Mouse (Mus musculus) midbrain, embryonic 11.5 days (tissue): ENCODE results near the gene Ttc39a. TPM values are rescaled to one million over a fixed set of nuclear protein-coding genes. Genes with fewer than 3 reads are reported as not detected.

ENCODE experiments used
- ATAC-seq: fragments of 200-750 bp; cut with Nextera tagmentation; 2 replicates; pipeline ENCODE4 v1.8.0; 2017; ENCODE audit warnings: moderate TSS enrichment, moderate library complexity; ENCODE audit not compliant: low FRiP score
- DNase-seq: peaks from one replicate; pipeline ENCODE4 v3.0.0; 2015; ENCODE audit warnings: low spot score; ENCODE audit errors: missing footprints
- H3K27ac ChIP-seq: fragments of 300-500 bp; sonication (generic); 2 replicates; pipeline ENCODE4 v1.5.1; 2014; ENCODE audit warnings: low read depth, low read length
- H3K27me3 ChIP-seq: fragments of 300-500 bp; sonication (generic); 2 replicates; pipeline ENCODE4 v1.6.1; 2014; ENCODE audit warnings: mild to moderate bottlenecking, low read length, moderate library complexity, mixed read lengths; ENCODE audit not compliant: control insufficient read depth, insufficient read depth
- H3K36me3 ChIP-seq: fragments of 300-500 bp; sonication (generic); 2 replicates; pipeline ENCODE4 v1.6.1; 2014; ENCODE audit warnings: mild to moderate bottlenecking, low read length, moderate library complexity, mixed read lengths; ENCODE audit not compliant: control insufficient read depth, insufficient read depth
- H3K4me1 ChIP-seq: fragments of 300-500 bp; sonication (generic); 2 replicates; pipeline ENCODE4 v1.6.1; 2014; ENCODE audit warnings: low read length; ENCODE audit not compliant: control insufficient read depth, insufficient read depth
- H3K4me2 ChIP-seq: fragments of 300-500 bp; sonication (generic); 2 replicates; pipeline ENCODE4 v1.6.1; 2014; ENCODE audit warnings: mild to moderate bottlenecking, moderate library complexity
- H3K4me3 ChIP-seq: fragments of 300-500 bp; sonication (generic); 2 replicates; pipeline ENCODE4 v1.5.1; 2014; ENCODE audit warnings: low read depth, low read length
- H3K9ac ChIP-seq: fragments of 300-500 bp; sonication (generic); 2 replicates; pipeline ENCODE4 v1.6.1; 2014; ENCODE audit warnings: low read length
- H3K9me3 ChIP-seq: fragments of 300-500 bp; sonication (generic); 2 replicates; pipeline ENCODE4 v1.6.1; 2016; ENCODE audit warnings: low read length; ENCODE audit not compliant: control insufficient read depth
- WGBS: fragments of 180-500 bp; shearing (Covaris S2); extraction: QIAGEN DNeasy Blood & Tissue Kit; methylation state at CpG from one replicate; pipeline ENCODE4 v1.1.7; 2014; 5-methylcytosine and 5-hydroxymethylcytosine counted together
- polyA plus RNA-seq: library from polyadenylated mRNA; unstranded; fragments of >200 nt; fragmentation: Nextera tagmentation; extraction: Ambion mirVana; gene quantifications from 2 replicates; pipeline ENCODE4 v1.2.1, GENCODE M21; 2014

Ttc39a gene
- 2.2 TPM in 2 replicates for polyA plus RNA-seq

DNA sequence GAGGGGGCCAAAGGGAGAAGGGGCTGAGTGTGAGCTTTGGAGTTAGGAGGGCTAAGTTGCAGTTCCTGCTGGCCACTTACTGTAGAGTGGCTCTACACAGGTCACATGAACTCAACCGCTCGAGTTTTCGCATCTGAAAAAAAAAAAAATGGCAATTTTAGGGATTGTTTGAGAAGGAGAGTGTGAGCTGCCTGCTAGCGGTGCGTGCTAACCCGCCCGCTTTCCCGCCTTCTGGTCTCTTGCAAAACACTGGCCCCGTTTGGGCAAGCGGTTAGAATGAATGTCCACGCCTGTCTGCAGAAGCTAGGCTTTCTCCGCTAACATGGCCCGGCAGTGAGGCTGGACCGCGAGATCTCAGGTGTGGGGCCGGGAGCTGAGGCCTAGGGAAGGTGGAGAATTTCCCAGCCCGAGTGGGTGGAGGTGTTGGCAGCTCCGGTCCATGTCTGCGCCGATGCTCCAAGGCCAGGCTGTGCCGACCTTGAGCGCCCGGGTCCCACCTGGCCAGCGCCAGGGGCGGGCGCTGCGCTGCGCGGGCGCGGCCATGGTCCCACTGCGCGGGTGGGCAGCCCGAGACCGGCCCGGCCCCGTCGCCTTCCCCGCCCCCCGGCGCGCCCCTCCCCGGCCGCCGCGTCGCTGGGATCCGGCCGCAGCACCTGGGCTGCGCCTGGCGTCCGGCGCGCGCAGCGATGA, at the start of gene Ttc39a:
Ttc39a (plus strand) TSS at position 138 of the 690 bp plus-strand sequence.
- Histone ChIP-seq H3K36me3 (no peaks in the 10 kb centered on the region), H3K27ac (no peak within 1 kb of the TSS), H3K4me1 (peaks cover 11% of the 10 kb centered on the region), H3K4me3 (peak within 1 kb of the TSS; percentile 59), H3K27me3 (peaks cover 12% of the 10 kb centered on the region), H3K9me3 (no peaks in the 10 kb centered on the region), H3K9ac (peak within 1 kb of the TSS; percentile 70), H3K4me2 (peak within 1 kb of the TSS; percentile 99)
- ATAC-seq (peak; percentile 74), DNase-seq (peak; percentile 95)
- WGBS = under 1% methylated on average over 44 of the region's 56 CpGs

DNA sequence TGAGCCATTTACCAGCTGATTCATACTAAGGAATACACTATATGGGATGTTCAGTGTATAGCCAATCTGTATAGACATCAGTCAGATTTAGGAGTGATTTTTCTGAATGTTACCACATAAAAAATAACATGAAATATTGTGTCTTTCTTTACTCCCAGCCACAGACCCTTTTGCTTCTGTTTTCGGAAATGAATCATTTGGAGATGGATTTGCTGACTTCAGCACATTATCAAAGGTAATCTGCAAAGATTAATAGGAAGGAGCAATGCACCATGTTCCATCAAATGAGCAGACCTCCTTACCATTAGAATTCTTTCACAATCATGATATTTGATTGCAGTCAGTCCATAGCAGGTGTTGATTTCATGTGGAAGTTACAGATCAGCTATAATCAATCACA, 28.3 kb upstream of the Ttc39a start:
- no peaks in the 10 kb centered on the region for H3K4me1 ChIP-seq
- no peak for ATAC-seq
- H3K4me2 ChIP-seq = no peak overlapping the region
- no peak overlapping the region for H3K9ac ChIP-seq
- H3K27ac ChIP-seq = no peak overlapping the region
- DNase-seq = no peak
- 88% methylated on average over 1 of the region's 1 CpGs for WGBS
- no peaks in the 10 kb centered on the region for H3K27me3 ChIP-seq
- H3K9me3 ChIP-seq = no peaks in the 10 kb centered on the region
- no peak overlapping the region for H3K4me3 ChIP-seq
- no peaks in the 10 kb centered on the region for H3K36me3 ChIP-seq

DNA sequence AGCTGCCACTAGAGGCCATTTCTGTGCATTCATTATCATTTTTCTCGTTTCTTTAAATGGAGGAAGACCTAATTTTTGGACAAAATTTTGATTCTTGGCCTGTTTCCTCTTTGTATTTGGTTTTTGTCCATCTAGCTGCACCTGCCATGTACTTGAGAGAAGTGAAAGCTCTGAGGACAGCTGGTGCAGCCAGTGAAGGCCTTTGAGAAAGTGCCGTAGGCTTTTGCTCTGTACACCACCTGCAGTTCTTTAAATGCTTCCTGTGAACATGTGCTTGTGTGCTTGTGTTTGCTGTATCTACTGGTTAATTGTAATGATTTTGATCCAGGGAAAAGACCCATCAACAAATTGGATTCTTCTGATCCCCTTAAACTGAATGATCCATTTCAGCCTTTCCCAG, 24.0 kb upstream of the Ttc39a start:
- Histone ChIP-seq H3K4me3 (no peak overlapping the region), H3K27me3 (no peaks in the 10 kb centered on the region)
- 84% methylated on average over 2 of the region's 2 CpGs for WGBS

DNA sequence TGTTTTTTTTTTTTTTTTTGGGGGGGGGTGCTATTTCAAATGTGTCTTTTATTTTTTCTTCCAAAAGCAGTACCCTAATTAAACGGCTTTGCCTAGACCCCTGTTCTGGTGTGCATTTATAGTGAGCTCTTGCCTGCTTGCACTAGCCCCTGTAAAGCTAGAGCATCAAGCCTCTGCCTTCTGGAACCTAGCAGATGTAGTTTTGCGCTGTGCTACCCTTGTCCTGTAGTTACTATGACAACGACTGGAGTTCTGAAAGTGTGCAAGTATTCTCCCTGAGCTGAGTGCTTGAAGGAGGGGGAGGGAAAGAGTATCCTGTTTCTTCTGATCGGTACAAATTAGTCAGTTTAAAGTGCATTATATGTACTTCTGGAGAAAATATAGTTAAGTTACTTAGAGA, 20.8 kb upstream of the Ttc39a start:
- no peak overlapping the region for H3K9ac ChIP-seq
- no peaks in the 10 kb centered on the region for H3K9me3 ChIP-seq
- no peaks in the 10 kb centered on the region for H3K27me3 ChIP-seq
- ATAC-seq = peak; percentile 83; the same call in 1 of the 2 replicates
- no peak overlapping the region for H3K27ac ChIP-seq
- no peaks in the 10 kb centered on the region for H3K36me3 ChIP-seq
- DNase-seq = peak; percentile 84
- WGBS = 33% methylated on average over 4 of the region's 4 CpGs
- H3K4me1 ChIP-seq = peaks cover 6% of the 10 kb centered on the region; the same call in 1 of the 2 replicates
- no peak overlapping the region for H3K4me2 ChIP-seq
- no peak overlapping the region for H3K4me3 ChIP-seq

More for the DNA sequence above, 24.0 kb upstream of the Ttc39a start:
- no peak overlapping the region for H3K27ac ChIP-seq
- peaks cover 6% of the 10 kb centered on the region; the same call in 1 of the 2 replicates for H3K4me1 ChIP-seq
- H3K4me2 ChIP-seq = no peak overlapping the region
- no peaks in the 10 kb centered on the region for H3K36me3 ChIP-seq
- DNase-seq (no peak), ATAC-seq (no peak)
- H3K9me3 ChIP-seq = no peaks in the 10 kb centered on the region
- no peak overlapping the region for H3K9ac ChIP-seq

DNA sequence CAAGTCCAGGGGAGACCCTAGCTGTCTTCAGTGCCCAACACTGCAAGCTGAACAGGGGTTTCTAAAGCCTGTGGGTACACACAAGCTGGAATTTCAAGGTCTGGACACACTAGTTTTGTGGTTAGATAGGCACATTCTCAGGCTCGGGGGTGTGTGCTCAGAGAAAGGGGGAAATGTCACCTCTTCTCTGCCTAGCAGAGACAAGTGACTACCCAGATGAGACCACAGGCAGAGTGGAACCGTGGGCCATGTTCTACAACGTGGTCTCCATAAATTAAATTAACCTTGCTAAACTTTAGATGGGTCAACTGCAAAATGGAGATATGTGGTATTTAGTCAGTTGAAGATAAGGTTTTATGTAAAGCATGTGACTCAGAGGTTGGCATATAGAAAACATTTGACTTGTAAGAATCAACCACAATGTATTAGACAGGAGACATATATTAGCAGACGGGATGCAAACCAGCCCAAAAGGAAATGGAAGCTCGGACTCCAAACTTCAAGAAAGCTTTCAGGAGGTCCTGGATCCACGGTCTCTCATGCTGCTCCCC, 13.1 kb upstream of the Ttc39a start:
- DNase-seq = no peak
- no peaks in the 10 kb centered on the region for H3K4me1 ChIP-seq
- no peak for ATAC-seq
- H3K4me2 ChIP-seq = no peak overlapping the region
- no peaks in the 10 kb centered on the region for H3K27me3 ChIP-seq
- H3K36me3 ChIP-seq = no peaks in the 10 kb centered on the region
- WGBS = 84% methylated on average over 6 of the region's 6 CpGs
- no peak overlapping the region for H3K9ac ChIP-seq
- no peaks in the 10 kb centered on the region for H3K9me3 ChIP-seq
- H3K4me3 ChIP-seq = no peak overlapping the region
- no peak overlapping the region for H3K27ac ChIP-seq

DNA sequence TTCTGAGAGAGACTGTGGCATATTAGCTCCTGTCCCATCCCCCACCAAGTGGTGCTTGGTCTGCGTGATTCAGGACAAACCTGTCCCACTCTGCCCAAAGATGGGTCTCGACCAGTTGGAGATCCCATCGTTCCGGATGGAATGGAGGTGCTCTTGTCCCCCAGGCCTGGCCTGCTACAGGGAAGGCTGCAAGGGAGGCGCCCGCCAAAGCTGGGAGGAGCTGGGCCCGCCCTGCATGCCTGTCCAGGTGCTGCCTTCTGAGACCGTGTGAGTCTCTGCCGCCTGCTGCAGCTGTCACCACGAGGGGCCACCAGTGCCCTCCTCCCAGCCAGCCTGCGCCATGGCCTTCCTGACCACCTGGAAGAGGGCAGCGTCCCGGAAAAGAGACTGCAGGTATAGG, 12.5 kb upstream of the Ttc39a start:
- no peak for DNase-seq
- no peak for ATAC-seq

DNA sequence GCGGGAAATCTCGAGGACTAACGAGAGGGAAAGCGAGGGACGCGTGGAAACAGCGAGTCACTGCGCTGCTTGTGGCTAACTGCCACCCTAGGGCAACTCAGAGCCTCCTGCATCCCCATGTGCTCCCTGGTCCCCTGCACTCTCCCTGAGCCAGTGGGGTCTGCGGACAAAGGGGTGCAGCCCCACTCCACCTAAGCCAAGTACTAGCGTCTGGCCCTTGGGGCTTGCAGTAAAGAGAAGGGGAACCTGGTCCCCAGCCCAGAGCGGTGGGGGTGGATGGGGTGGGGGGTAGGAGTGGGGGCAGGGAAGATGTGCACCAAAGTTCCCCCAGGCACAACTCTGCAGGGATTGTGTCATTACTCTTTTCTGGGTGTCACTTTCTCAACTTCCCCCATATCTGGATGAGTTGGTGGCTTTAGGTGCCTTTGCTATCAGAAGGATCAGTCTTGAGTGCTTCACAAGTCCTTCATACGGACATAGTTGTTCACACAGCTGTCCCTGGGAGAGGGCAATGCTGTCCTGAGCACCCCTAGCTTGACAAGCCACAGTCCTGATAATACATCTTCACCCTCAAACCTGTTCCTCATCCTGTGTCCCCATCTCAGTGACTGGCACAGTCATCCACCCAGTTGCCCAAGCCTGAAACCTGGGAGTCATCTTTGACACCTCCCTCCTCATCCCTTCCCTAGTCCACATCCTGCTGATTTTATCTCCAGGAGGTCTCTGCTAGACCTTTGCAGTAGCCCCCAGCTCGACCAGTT, 11.9 kb upstream of the Ttc39a start:
- Histone ChIP-seq H3K27me3 (no peaks in the 10 kb centered on the region), H3K9me3 (no peaks in the 10 kb centered on the region), H3K9ac (no peak overlapping the region), H3K4me2 (no peak overlapping the region), H3K36me3 (no peaks in the 10 kb centered on the region), H3K4me3 (no peak overlapping the region), H3K27ac (no peak overlapping the region), H3K4me1 (no peaks in the 10 kb centered on the region)
- no peak for DNase-seq
- 29% methylated on average over 13 of the region's 13 CpGs for WGBS
- ATAC-seq = no peak

More for the DNA sequence above, 12.5 kb upstream of the Ttc39a start:
- Histone ChIP-seq H3K9me3 (no peaks in the 10 kb centered on the region), H3K27me3 (no peaks in the 10 kb centered on the region), H3K4me3 (no peak overlapping the region), H3K36me3 (no peaks in the 10 kb centered on the region), H3K4me2 (no peak overlapping the region), H3K27ac (no peak overlapping the region), H3K9ac (no peak overlapping the region), H3K4me1 (no peaks in the 10 kb centered on the region)
- WGBS = 16% methylated on average over 13 of the region's 13 CpGs

DNA sequence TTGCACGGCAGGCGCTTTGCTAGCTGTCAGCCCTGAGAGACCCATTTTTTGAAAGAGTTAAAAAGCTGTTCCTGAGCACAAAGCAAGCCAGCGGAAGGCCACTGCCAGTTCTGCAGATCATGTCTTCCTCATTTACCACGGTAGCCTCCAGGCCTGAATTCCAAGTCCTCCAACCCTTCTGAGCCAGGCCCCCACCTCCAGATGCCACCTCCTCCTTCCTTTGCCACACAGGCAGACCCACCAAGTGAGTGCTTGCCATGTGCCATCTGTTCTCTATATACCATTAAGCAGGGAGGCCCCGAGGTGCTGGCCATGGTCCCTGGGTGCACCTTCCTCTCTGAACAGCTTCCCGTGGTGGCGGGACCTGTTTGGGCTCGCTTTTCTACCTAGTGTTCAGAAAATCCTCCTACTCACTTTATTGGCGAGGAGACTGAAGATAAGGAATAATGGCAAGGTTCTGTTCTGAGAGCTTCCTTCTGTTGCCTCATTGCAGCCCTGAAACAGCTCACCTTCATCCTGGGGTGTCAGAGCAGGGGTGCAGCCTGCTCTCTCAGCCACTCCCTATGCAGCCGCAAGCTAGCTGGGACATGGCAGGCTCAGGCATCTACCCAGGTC, 6.0 kb upstream of the Ttc39a start:
- no peak overlapping the region for H3K4me3 ChIP-seq
- ATAC-seq = no peak
- H3K27ac ChIP-seq = no peak overlapping the region
- H3K4me2 ChIP-seq = no peak overlapping the region
- DNase-seq = no peak
- H3K27me3 ChIP-seq = no peaks in the 10 kb centered on the region
- H3K4me1 ChIP-seq = no peaks in the 10 kb centered on the region; the same call in 1 of the 2 replicates
- no peaks in the 10 kb centered on the region for H3K9me3 ChIP-seq
- 83% methylated on average over 10 of the region's 10 CpGs for WGBS
- H3K9ac ChIP-seq = no peak overlapping the region
- no peaks in the 10 kb centered on the region for H3K36me3 ChIP-seq
